Mouse (Mus musculus) leukemia stem cell, adult 10-12 weeks (primary cell): ENCODE results near the gene Vinac1. TPM values are rescaled to one million over a fixed set of nuclear protein-coding genes. Genes with fewer than 3 reads are reported as not detected.

Experiments used
- polyA plus RNA-seq: library from polyadenylated mRNA; stranded (reverse); fragments of >175 nt; gene quantifications from 2 replicates; pipeline ENCODE4 v1.2.3, GENCODE M21; 2012; ENCODE audit warnings: low replicate concordance

The Vinac1 gene
- not detected in 2 replicates for polyA plus RNA-seq

GRCm38 (mm10) chr2:129047811-129048210 lies at the start of gene Vinac1:
TSS of gene Vinac1 (minus strand) at chr2:129048172.

GRCm38 (mm10) chr2:129065437-129066282 lies 17.7 kb upstream of the Vinac1 start, which contains the start of gene Ttl:
TSS of gene Ttl (plus strand) at chr2:129065942.

Other genes with a start within 250 kb of the Vinac1 start
- 1.9 and 3.7 TPM in 2 replicates for gene Tmem87b, start 230.1 kb downstream of the Vinac1 start, polyA plus RNA-seq
- gene Fbln7, start 185.2 kb downstream of the Vinac1 start, polyA plus RNA-seq, result not detected in 2 replicates
- gene Zc3h8, start 104.1 kb downstream of the Vinac1 start, polyA plus RNA-seq, result 0.28 TPM in 1 of 2 replicates, not detected in the other
- 6.3 and 8.7 TPM in 2 replicates for gene Zc3h6, start 80.8 kb downstream of the Vinac1 start, polyA plus RNA-seq
- 4.6 and 5.4 TPM in 2 replicates for gene Gm10762, start 80.4 kb downstream of the Vinac1 start, polyA plus RNA-seq
- 0.56 and 0.69 TPM in 2 replicates for gene Ttl, start 17.8 kb upstream of the Vinac1 start, polyA plus RNA-seq
- 14.1 and 21.1 TPM in 2 replicates for gene Polr1b, start 52.8 kb upstream of the Vinac1 start, polyA plus RNA-seq
- 0.74 and 12.8 TPM in 2 replicates for gene Chchd5, start 81.5 kb upstream of the Vinac1 start, polyA plus RNA-seq
- 49.9 and 52.8 TPM in 2 replicates for gene Slc20a1, start 150.6 kb upstream of the Vinac1 start, polyA plus RNA-seq
- 22.8 and 36.5 TPM in 2 replicates for gene Ckap2l, start 249.0 kb upstream of the Vinac1 start, polyA plus RNA-seq